Mouse (Mus musculus): ENCODE measurements around the gene Txndc16. TPM values are rescaled to one million over a fixed set of nuclear protein-coding genes. Genes with fewer than 3 reads are reported as not detected.

Gene Txndc16
- 10 to 100 TPM; 15.5 to 15.8 TPM for total RNA-seq (2021)
- long read RNA-seq, experiment 1, full-length matches to known transcripts: 2 of 10 reads
- long read RNA-seq, experiment 1, partial matches to known transcripts: 2 of 10 reads
- long read RNA-seq, experiment 1, other reads (novel, unspliced or antisense): 6 of 10 reads
- long read RNA-seq, experiment 2, full-length matches to known transcripts: 4 of 13 reads
- long read RNA-seq, experiment 2, partial matches to known transcripts: 4 of 13 reads
- long read RNA-seq, experiment 2, other reads (novel, unspliced or antisense): 5 of 13 reads

DNA sequence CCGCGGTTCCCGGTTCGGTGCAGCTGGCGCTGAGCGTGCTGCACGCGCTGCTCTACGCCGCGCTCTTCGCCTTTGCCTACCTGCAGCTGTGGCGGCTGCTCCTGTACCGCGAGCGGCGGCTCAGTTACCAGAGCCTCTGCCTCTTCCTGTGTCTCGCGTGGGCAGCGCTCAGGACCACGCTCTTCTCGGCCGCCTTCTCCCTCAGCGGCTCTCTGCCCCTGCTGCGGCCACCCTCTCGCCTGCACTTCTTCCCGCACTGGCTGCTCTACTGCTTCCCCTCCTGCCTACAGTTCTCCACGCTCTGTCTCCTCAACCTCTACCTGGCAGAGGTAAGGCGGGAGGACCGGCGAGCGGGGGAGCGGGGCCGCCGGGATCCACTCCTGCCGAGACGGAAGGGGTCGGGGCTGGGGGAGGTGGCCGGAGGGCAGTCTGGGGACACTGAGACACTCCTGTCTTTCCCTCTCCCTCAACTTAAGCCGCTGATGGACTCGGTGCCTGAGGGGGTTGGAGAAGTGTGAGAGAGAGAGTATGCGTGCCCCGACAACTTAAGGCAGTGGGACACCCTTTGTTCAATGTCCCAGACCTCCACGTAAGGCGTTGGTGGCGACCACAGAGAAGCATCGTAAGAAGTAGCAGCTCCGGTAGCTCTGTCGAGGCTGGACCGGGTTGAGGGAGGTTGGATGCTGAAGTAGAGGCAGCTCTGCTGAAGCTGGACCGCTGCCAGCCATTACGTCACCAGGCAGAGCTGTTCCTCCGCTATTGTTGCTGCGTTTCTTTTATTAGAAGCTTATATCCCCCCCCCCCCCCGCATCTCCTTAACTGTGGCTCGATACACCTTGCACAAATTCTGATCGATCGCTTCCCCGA is at the start of gene Txndc16:
Txndc16 (minus strand) TSS at position 239 of the 867 bp plus-strand sequence.
- peak; percentile 69 to 79 for DNase-seq (ENCODE audit: low spot score in 2 of 2)

DNA sequence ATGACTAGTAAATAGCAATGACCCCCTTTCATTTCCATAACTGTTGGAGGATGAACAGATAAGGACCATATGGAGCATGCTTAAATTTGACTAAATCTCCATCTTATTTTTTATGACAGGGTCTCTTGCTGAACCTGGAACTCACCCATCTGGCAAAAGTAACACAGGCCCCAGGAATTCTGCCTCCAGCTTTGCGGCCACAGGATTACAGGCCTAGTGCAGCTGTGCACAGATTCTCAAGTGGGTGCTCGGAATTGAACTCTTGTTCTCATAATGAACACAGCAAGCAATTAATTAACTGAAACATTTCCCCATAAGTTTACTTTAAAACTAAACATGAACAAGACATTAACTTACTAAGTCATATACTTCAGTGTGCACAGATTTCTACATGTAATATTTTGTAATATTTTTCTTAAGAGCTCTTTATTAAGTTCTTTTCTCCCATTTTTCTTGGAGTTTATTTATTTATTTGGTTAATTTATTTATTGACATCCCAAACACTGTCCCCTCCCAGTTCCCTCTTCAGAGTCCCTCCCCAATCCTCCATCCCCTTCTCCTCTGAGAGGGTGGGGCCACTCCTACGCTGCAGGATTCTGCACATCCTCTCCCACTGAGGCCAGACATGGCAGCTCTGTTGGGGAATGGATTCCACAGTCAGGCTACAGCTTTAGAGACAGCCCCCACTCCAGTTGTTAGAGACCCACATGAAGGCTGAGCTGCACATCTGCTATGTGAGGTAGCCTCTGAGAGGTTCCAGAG is 43.9 kb upstream of the Txndc16 start:
- no peak for DNase-seq (ENCODE audit: low spot score in 2 of 2)

DNA sequence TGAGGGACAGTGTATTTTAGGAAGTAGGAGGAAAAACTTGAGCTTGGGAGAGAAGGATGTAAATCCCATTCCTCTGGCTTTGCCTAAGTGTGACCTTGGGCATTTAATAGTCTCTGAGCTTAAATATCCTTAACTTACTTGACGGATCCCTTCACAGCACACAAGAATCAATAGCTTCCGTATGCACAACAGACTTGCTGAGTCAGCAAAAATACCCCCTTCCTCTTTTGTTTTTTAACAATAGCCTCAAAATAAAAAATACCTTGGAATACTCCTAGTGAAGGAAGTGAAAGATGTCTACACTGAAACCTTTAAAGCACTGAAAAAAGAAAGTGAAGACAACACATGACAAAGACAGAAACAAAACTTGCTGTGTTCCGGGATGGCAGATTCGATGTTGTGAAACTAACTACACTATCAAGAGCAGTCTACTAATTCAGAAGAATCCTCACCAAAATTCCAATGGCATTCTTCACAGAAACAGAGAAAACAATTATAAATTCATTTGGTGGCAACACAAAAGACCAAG is 31.5 kb upstream of the Txndc16 start:
- no peak for DNase-seq (ENCODE audit: low spot score in 2 of 2)

GRCm38 (mm10) chr14:45241613-45242012 is 21.5 kb upstream of the Txndc16 start:
- no peak for DNase-seq (ENCODE audit: low spot score in 2 of 2)

DNA sequence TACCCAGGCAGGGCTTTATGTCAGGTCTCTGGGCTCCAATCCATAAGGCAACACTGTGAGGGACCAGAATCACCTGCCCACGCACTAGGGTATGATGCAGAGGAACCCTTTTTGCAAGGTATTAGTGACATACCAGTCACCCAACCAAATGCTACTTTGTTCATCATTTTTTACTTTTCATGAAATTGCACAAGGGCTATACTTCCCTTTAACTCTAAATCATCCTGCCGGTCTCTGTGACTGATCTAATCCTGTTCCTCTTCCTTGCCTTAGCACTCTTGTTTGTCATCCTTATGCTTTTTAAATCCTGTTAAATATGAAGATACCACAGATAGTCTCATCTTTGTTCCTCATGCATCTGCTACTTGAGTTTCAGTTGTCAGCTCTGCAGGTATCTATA is 18.9 kb upstream of the Txndc16 start:
- no peak for DNase-seq (ENCODE audit: low spot score in 2 of 2)

- no peak for DNase-seq (ENCODE audit: low spot score in 2 of 2)
Observed at GRCm38 (mm10) chr14:45220957-45221630, 966 bp upstream of the Txndc16 start.

- peak; percentile 91 to 93 for DNase-seq (ENCODE audit: low spot score in 2 of 2)
Observed at GRCm38 (mm10) chr14:45219281-45220089, 643 bp downstream of the Txndc16 start, which contains the start of gene Gpr137c. Gene Gpr137c, plus strand, starts transcription at chr14:45219717.

- no peak for DNase-seq (ENCODE audit: low spot score in 2 of 2)
Observed at GRCm38 (mm10) chr14:45217693-45218092, 2.4 kb downstream of the Txndc16 start.

DNA sequence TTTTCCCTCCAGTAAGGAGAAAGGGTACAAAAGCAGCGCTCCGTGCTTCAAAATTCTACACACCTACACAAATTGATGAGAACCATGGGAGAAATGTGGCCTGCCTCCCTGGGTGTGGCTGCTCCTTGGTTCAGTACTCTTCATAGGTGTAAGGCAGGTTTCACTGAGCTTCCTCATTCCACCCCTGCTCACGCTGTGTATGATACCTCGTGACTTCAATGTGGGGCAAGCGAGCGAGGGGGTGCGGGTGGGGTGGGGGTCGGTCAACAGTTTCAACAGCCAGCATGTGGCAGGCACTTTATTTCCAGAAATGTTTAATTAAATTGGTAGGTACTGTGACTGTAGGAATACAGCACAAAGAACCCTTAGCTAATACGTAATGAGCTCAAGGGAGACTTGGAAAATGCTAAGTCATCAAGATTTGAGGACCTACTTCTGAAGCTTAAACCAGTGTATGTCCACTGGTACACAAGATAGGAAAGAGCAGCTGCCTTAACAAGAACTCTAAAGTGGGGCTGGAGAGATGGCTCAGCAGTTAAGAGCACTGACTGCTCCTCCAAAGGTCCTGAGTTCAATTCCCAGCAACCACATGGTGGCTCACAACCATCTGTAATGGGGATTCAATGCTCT is 3.3 kb downstream of the Txndc16 start:
- no peak for DNase-seq (ENCODE audit: low spot score in 2 of 2)

DNA sequence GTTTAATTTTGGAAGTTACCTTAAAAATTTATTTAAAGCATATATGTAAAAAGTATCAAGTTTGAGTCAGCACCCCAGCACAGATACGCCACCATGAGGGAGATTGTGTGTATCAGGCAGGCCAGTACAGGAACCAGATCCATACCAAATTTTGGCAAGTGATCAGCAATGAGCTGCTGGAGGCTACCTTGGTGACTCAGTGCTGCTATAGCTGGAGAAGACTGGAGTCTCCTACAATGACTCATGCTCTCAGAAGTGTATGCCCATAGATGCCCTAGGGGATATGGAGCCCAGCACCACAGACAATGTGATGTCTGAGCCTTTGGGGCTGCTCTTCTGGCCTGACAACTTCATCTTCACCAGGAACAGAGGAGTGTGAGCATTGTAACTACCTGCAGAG is 8.7 kb downstream of the Txndc16 start:
- no peak for DNase-seq (ENCODE audit: low spot score in 2 of 2)

DNA sequence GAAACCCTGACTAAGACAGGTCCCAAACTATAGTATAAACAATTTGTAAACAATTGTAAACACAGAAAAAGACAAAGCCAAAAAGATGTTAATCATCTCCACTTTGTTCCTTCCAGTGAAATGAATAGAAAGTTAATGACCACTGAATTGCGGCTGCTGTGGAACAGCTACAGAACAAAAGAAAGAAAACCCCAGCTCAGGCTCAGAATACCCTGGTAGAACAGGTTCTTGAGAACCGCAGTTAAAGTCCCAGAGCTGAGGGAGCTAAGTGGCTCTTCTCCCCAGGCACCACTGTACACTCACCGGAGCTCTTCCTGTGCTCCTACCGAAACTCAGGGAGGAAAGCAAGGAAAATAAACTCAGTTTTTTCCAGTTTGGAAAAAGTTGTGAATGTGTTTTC is 9.4 kb downstream of the Txndc16 start:
- DNase-seq (ENCODE audit: low spot score in 2 of 2): no peak

GRCm38 (mm10) chr14:45200607-45201006 is 19.5 kb downstream of the Txndc16 start:
- DNase-seq (ENCODE audit: low spot score in 2 of 2): no peak

DNA sequence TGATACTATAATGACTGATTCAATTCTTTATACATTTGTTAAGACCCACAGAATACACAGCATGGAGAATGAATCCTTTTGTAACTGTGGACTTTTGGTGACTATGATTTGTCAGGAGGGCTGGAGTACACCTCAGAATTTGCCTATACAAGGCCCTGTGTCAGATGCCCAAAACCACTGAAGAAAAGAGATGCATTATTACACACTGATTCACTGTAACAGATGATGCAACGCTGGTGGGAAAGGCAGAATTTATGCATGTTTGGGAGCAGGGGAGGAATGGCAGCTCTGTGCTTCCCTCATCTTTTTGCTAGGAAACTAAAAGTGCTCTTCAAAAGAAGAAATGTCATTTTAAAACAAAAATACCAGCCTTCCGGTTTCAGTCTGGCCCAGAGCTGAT is 29.1 kb downstream of the Txndc16 start:
- DNase-seq (ENCODE audit: low spot score in 2 of 2): no peak

GRCm38 (mm10) chr14:45181611-45182010 is 38.5 kb downstream of the Txndc16 start:
- no peak for DNase-seq (ENCODE audit: low spot score in 2 of 2)

GRCm38 (mm10) chr14:45179606-45180005 is 40.5 kb downstream of the Txndc16 start:
- no peak for DNase-seq (ENCODE audit: low spot score in 2 of 2)

DNA sequence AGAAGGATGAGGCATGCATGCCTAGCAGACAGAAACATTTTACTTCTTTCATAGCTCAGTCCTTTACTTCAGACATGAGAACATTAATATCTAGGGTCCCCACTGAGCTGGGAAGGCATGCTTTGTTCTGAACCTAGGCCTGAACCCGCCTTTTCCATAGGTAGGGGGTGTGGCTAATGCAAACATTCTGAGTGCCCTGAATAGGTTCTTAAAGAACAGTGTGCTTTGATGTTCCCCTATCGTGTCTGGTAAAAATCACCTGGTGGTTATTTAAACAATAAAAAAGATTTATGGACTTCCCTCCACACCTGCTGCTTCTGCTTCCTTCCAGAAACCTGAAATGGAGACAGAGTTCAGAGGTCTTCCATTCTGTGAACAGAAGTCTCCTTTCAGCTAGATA is 40.9 kb downstream of the Txndc16 start:
- DNase-seq (ENCODE audit: low spot score in 2 of 2): no peak

DNA sequence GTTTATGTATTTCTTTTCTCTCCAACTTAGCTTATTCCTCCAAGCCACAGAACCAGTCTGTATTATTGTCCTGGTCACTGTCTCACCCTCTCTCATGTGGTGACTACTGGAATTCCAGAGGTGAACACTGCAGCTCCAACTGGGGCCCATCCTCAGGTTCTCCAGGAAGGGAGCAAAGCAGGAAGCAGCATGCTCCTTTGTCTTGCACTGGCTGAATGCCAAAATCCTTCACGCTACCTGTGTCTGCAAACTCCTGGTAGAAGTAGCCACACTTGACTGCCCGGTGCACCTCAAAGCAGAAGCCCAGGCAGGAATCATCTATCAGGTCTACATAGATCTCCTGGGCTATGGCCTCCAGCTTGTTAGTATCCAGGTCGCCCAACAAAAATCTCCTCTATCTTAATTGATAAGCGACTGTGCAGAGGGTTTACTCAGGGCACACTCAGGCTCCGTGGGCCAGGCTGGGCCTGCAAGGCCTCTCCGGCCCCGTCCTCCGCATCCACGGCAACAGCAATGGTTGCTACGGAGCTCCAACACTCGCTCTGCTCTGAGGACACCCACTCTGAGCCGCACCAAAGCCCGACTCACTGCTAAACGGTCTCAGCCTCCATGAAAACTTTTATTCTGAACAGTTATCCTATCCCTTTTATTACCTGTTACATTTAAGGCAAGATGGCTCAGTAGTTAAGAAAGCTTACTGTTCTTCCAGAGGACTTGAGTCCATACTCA is 45.0 kb downstream of the Txndc16 start:
- no peak for DNase-seq (ENCODE audit: low spot score in 2 of 2)

DNA sequence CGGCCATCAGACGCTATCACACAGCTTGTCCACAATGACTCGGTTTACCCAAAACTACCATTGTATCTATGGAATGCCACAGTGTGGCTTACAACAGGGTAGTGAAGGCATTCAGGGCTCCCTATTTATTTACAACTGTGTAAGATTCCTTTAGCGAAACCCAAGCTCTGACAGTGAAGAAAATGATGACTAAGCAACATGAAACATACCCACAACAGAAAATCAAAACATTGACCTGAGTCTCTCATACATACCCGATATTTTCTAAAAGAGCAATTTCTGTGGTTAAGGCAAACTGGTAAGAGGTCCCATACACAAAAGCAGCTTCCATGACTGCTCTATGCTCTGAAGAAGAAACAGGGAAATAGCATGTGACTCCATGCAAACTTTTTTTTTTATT is 47.9 kb downstream of the Txndc16 start:
- DNase-seq (ENCODE audit: low spot score in 2 of 2): no peak

- no peak for DNase-seq (ENCODE audit: low spot score in 2 of 2)
Observed at GRCm38 (mm10) chr14:45167366-45167765, 52.8 kb downstream of the Txndc16 start.

All from adrenal gland, adult 18-20 months (tissue).